Mouse (Mus musculus) Patski (cell line): ENCODE data around the gene Eif6. TPM values are rescaled to one million over a fixed set of nuclear protein-coding genes. Genes with fewer than 3 reads are reported as not detected.

Source experiments
- ATAC-seq: fragments of 100-300 bp; one replicate; pipeline ENCODE4 v1.8.0; 2021
- CTCF ChIA-PET: fragments of 350-600 bp; sonication (Branson Sonifier 250); formaldehyde crosslinking; loops from one replicate; lab custom pipeline; 2022; ENCODE audit warnings: inconsistent platforms; lab: Charles Lee
- POLR2A ChIA-PET: fragments of 350-600 bp; sonication (Branson Sonifier 250); formaldehyde crosslinking; loops from one replicate; lab custom pipeline; 2022; ENCODE audit warnings: antibody characterized with exemption, inconsistent platforms; lab: Charles Lee
- DNase-seq: peaks from one replicate; pipeline ENCODE4 v3.0.0-alpha.2; 2011; ENCODE audit warnings: low read depth, low spot score
- H3K27me3 ChIP-seq: fragments of 371-371 bp; one replicate; pipeline ENCODE4 v1.5.1; 2021
- CTCF ChIP-seq: fragments of 100-300 bp; IDR thresholded peaks from one replicate; pipeline ENCODE4 v1.5.1; 2021
- in situ Hi-C: fragments of 300-500 bp; cut with MboI; formaldehyde crosslinking; loops from 3 replicates; pipeline ENCODE4 v1.11.1; 2018; ENCODE audit warnings: low pct_unique_long_range_greater_than_20kb, mixed read lengths
- polyA plus RNA-seq: library from polyadenylated mRNA; unstranded; gene quantifications from one replicate; pipeline ENCODE4 v1.2.3, GENCODE M21; 2021

Eif6 gene
- polyA plus RNA-seq, 1 experiment from 2014 or later, result 170 TPM

GRCm38 (mm10) chr2:155814829-155815228, 11.9 kb downstream of the Eif6 start:
- in situ Hi-C loops, result loop anchor here (5.0 kb wide), 1 partner anchor 43 kb away; no protein-coding TSS in a partner anchor
- DNase-seq, result no peak
- TF ChIP-seq CTCF, result no peak
- ATAC-seq, result no peak
- POLR2A ChIA-PET, result interaction anchor here (0.6 kb wide), 1 partner anchor 124 kb away, joined by 3 read pairs; no protein-coding TSS in a partner anchor
- no peaks in the 10 kb centered on the region for H3K27me3 ChIP-seq
- CTCF ChIA-PET, result interaction anchor here (1.2 kb wide), 1 partner anchor 119 kb away, joined by 3 read pairs; no protein-coding TSS in a partner anchor

GRCm38 (mm10) chr2:155812637-155813036, 14.1 kb downstream of the Eif6 start:
- no peak for ATAC-seq
- in situ Hi-C loops, result loop anchor here (5.0 kb wide), 1 partner anchor 40 kb away; no protein-coding TSS in a partner anchor
- TF ChIP-seq CTCF, result no peak
- ChIA-PET POLR2A (no interaction called here), CTCF (no interaction called here)
- no peak for DNase-seq
- no peaks in the 10 kb centered on the region for H3K27me3 ChIP-seq

- CTCF ChIA-PET, result interaction anchor here (0.7 kb wide), 1 partner anchor 55 kb away, joined by 3 read pairs; no protein-coding TSS in a partner anchor
- no peak for DNase-seq
- POLR2A ChIA-PET, result no interaction called here
- no peak for ATAC-seq
- no peaks in the 10 kb centered on the region for H3K27me3 ChIP-seq
- TF ChIP-seq CTCF, result no peak
- in situ Hi-C loops, result loop anchor here (5.0 kb wide), 1 partner anchor 40 kb away; no protein-coding TSS in a partner anchor
Measured at GRCm38 (mm10) chr2:155811821-155812396, 14.8 kb downstream of the Eif6 start.

GRCm38 (mm10) chr2:155809620-155810019, 17.1 kb downstream of the Eif6 start:
- CTCF ChIA-PET, result interaction anchor here (1.0 to 1.5 kb wide), 4 partner anchors 18 to 113 kb away, joined by 3 to 4 read pairs (median 4); partner anchors contain the start of gene Eif6
- H3K27me3 ChIP-seq, result no peaks in the 10 kb centered on the region
- ATAC-seq (no peak), DNase-seq (no peak)
- POLR2A ChIA-PET, result interaction anchor here (1.2 kb wide), 1 partner anchor 53 kb away, joined by 3 read pairs; no protein-coding TSS in a partner anchor
- in situ Hi-C loops, result loop anchor here (5.0 kb wide), 1 partner anchor 37 kb away; no protein-coding TSS in a partner anchor
- no peak for TF ChIP-seq CTCF

- no peak for DNase-seq
- POLR2A ChIA-PET, result interaction anchor here (1.5 kb wide), 1 partner anchor 11 kb away, joined by 3 read pairs; no protein-coding TSS in a partner anchor
- ATAC-seq, result no peak
- CTCF ChIA-PET, result no interaction called here
- in situ Hi-C loops, result no loop called here
- no peak for TF ChIP-seq CTCF
- H3K27me3 ChIP-seq, result no peaks in the 10 kb centered on the region
Measured at GRCm38 (mm10) chr2:155807408-155807807, 19.3 kb downstream of the Eif6 start.

- H3K27me3 ChIP-seq, result no peaks in the 10 kb centered on the region
- ChIA-PET POLR2A (interaction anchor here (1.5 kb wide), 1 partner anchor 11 kb away, joined by 3 read pairs; no protein-coding TSS in a partner anchor), CTCF (no interaction called here)
- ATAC-seq (peak; percentile 45), DNase-seq (no peak)
- in situ Hi-C loops, result no loop called here
- TF ChIP-seq CTCF, result no peak
Measured at GRCm38 (mm10) chr2:155806548-155806947, 20.2 kb downstream of the Eif6 start.

- ChIA-PET POLR2A (interaction anchor here (1.5 kb wide), 1 partner anchor 12 kb away, joined by 3 read pairs; no protein-coding TSS in a partner anchor), CTCF (no interaction called here)
- in situ Hi-C loops, result no loop called here
- no peaks in the 10 kb centered on the region for H3K27me3 ChIP-seq
- ATAC-seq (no peak), DNase-seq (no peak)
- no peak for TF ChIP-seq CTCF
Measured at GRCm38 (mm10) chr2:155805925-155806255, 20.8 kb downstream of the Eif6 start.

GRCm38 (mm10) chr2:155805231-155805924, 21.3 kb downstream of the Eif6 start:
- DNase-seq (no peak), ATAC-seq (peak; percentile 59)
- H3K27me3 ChIP-seq, result no peaks in the 10 kb centered on the region
- in situ Hi-C loops, result no loop called here
- TF ChIP-seq CTCF, result no peak
- ChIA-PET CTCF (no interaction called here), POLR2A (interaction anchor here (0.6 to 0.8 kb wide), 2 partner anchors 13 to 304 kb away, joined by 3 to 5 read pairs; no protein-coding TSS in a partner anchor)

- no peak for TF ChIP-seq CTCF
- in situ Hi-C loops, result no loop called here
- POLR2A ChIA-PET, result interaction anchor here (0.8 kb wide), 2 partner anchors 14 to 149 kb away, joined by 3 to 4 read pairs; no protein-coding TSS in a partner anchor
- DNase-seq (no peak), ATAC-seq (no peak)
- no peaks in the 10 kb centered on the region for H3K27me3 ChIP-seq
- CTCF ChIA-PET, result no interaction called here
Measured at GRCm38 (mm10) chr2:155804053-155804452, 22.7 kb downstream of the Eif6 start.

- in situ Hi-C loops, result no loop called here
- ChIA-PET POLR2A (no interaction called here), CTCF (interaction anchor here (1.6 kb wide), 1 partner anchor 43 kb away, joined by 3 read pairs; no protein-coding TSS in a partner anchor)
- no peak for TF ChIP-seq CTCF
- ATAC-seq (no peak), DNase-seq (no peak)
- H3K27me3 ChIP-seq, result no peaks in the 10 kb centered on the region
Measured at GRCm38 (mm10) chr2:155802761-155803160, 24.0 kb downstream of the Eif6 start.
